Mouse (Mus musculus): ENCODE results near the gene Bad.

GRCm38 (mm10) chr19:6985300-6985699 is 43.6 kb downstream of the Bad start:
- no peak for TF ChIP-seq POLR2A (IDR thresholded peaks at IDR 0.05; ENCODE audit: insufficient read depth, low read depth, low read length)
- TF ChIP-seq CTCF (IDR thresholded peaks at IDR 0.05; ENCODE audit: insufficient read depth, low read depth, low read length) = no peak
